Mouse (Mus musculus) cerebellum, adult 9-11 months (tissue): ENCODE measurements around the gene Mtcl1.
"Not testable (repeated sequence)": the region's sequence is repeated elsewhere in the genome, so short reads cannot be mapped to it uniquely, and the experiment has no call there.

Source experiments
- DNase-seq: peaks from one replicate; pipeline ENCODE4 v3.0.0; 2022

Gene Mtcl1

DNA sequence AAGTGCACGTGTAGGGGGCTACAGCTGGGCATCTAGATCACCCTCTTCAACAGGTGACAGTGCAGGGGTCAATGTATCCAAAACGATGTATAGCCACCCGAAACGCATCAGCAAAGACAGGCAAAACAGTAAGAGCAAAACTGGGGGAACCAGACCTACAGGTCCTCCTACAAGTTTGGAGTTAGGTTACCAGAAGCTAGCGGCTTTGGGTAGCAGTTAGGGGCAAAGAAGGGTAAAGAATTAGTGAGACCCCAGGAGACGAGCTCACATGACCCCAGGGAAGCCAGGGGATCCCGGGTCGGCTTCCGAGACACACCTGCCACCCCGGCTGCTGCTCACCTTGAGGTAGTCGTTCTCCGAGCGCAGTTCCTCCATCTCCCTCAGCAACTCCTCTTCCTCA lies 1.6 kb downstream of the Mtcl1 start:
- DNase-seq, result no peak

DNA sequence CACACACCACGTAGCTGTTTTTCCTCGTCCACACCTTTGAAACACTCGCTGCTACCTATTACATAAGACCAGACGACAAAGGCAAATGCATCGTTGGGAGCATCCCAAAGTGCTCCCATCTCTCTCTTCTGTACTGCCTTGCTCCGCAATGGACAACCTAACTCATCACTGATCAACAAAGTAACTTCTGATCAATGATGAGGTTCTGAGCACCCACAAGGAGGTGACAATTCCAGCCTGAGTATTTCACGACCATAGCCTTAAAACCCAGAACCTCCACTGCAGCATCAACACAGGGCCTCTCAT lies 2.6 kb downstream of the Mtcl1 start:
- DNase-seq, result peak; percentile 71

DNA sequence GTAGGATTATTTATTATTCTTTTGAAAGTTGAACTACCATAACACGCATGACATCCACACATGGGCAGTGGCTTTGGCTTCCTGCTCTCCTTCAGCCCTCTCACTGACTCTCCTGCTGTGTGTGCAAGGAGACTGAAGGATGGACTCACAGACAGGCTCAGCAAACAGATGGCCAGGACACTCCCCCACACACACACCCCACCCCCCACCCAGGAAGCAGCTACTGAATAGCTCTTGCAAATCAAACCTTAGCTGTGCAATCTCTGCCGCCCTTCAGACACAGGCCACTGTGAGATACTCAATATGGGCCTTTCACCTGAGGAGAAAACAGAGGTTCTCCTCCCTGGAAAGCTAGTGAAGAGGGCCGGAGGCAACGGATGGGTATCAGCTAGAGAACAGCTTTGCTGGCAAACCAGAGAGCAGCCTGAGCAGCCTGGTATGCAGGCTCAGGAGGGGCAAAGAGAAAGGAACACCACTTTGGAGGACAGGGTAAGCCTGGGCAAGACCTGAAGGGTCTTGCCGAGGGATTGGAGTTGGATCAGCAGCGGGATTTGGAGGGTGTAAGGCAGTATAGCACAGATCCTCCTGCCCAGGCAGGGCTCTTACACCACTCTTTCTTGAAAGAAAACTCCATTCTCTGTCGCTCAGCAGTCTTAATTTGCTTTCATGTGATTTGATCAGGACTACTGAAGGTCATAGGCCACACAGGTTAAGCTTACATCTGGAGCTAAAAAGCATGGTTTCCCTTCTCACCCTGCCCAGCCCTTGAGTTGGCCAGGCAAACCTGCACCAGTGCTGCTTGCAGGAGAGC lies 3.1 kb downstream of the Mtcl1 start:
- peak; percentile 68 for DNase-seq

DNA sequence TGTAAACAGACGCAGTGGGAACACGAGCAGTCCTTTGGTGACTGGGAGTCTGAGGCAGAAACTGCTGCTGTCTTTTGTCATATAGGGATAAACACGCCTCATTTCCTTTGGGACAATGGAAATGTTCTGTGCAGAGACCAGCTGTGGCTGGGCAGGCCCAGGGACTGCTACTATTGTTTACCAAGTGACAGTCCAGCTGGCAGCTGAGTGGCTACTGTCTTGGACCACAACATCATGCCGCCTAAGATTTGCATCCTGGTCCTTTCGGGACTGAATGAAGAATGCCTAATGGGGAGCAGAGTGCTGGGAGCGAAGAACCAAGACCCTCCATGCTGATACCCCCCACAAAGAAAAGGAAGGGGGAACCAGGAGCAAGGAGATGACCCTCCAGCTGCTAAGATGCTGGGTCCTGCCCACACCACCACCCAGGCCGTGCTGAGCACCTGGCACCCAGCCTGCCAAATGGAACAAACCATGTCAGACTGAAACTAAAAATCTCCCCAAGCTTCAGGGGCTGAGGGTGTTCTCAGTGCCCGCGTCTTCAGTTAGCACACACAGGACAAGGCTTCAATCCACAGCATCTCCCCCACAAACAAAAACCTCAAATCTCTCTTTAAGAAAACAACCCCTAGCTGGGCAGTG lies 5.4 kb downstream of the Mtcl1 start:
- DNase-seq, result peak; percentile 65

DNA sequence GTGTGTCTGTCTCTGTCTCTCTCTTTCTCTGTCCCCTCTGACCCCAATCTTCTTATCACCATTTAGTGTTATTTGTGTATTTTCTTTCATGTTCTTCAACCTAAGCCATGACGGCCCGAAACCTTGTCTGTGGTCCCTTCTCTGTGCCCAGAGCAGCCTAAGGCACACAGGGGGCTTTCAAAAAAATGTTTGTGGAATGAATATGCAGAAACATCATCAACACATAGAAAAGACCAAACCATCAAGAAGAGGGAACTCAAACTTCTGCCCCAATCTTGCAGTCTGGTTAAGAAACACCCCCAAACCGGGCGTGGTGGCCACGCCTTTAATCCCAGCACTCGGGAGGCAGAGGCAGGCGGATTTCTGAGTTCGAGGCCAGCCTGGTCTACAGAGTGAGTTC lies 9.7 kb downstream of the Mtcl1 start:
- peak; percentile 21 for DNase-seq

DNA sequence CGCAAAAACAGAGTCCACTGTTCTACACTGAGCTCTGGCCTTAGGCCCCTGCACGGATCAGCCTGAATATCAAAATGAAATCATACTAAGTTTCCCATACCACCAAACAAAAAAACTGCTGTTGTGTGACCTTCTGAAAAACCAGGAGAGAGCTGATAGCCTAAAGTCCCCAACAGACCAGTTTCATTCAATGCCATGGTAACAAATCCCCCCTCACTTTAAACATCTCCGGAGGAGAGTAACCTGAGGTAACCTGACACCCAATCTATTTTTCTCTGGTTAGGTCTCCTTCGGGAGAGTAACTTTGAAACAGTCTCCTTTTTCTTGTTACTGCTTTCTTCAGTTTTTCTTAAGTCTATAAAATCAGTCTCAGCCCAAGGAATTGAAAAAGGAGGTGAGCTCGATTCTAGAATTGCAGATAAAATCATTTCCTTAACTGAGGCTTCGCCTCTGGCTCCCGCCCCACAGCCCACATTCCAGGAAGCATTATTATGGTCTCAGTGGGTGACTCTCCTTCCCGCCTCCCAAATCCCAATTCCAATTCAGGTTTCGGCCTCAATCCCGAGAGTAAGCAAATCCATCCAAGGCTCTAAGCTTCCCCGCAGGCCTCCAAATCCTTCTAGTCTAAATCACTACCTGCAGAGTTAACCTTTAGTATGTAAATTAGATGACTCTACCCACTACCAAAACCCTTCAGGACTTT lies 10.3 kb downstream of the Mtcl1 start:
- DNase-seq, result peak; percentile 40

DNA sequence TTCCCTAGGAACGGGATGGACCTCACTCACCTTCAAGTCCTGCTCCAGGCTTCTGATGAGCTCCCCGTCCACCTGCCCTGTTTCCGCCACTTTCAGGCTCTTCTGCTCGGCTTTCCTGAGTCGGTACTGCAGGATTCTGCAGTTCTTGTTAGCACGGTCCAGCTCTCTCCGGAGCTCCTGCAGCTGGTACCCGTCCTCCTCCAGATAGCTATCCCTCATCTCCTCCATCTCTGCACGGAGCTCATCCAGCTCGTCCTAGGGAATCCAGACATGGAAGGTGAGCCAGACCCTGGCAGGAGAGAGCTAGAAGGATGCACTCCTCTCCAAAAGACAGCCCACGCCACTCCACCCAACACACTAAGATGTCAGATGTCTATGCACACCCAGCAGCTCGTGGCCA lies 11.4 kb downstream of the Mtcl1 start:
- DNase-seq, result peak; percentile 72

DNA sequence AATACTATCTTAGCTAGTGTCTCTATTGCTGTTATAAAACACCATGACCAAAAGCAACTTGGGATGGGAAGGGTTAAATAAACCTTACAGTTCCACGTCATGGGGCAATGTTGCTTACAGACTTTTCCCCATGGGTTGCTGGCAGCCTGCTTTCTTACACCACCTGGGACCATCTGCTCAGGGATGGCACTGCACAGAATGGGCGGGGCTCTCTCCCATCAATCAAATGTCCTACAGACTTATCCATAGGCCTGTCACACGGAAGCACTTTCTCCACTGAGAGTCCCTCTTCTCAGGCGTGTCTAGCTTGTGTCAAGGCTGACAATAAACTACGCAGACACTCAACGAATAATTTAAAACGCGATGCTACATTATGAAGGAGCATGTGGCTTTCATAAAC lies 12.7 kb downstream of the Mtcl1 start:
- DNase-seq, result peak; percentile 97

DNA sequence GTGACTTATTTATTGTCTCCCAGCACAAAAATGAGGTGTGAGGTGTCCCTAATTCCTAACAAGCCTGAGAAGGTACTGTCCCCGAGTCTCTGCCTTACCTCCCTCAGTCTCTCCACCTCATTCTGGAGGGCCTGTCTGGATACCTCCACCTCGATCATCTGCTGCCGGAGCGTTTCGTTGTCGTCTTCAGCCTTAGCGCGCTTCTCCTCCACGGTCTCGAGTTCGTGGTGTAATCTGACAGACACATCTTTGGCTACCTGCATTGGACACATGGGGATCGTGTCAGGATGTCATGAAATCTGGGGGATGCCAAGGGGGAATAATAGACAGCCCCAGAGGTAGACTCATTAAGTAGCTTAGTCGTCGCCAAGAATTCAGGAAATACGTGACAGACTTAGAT lies 13.6 kb downstream of the Mtcl1 start:
- peak; percentile 63 for DNase-seq

DNA sequence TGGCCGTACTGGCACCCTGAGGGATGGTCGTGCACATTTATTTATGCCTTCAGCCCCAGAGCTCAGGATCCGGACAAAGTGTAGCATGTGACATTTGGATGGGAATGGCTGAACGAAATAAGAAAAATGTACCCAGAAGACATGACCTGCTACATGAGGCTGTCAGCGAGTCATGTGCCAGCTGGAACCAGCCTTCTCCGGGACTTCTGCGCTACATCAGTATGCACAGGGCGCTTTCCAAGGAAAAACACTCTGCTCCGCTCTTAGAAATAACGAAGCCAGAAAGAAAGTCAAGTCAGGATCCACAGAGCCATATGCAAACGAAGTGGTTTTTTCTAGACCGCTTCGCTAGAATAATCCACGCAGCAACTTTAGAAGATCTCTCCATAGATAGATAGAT lies 14.5 kb downstream of the Mtcl1 start:
- DNase-seq, result peak; percentile 74

DNA sequence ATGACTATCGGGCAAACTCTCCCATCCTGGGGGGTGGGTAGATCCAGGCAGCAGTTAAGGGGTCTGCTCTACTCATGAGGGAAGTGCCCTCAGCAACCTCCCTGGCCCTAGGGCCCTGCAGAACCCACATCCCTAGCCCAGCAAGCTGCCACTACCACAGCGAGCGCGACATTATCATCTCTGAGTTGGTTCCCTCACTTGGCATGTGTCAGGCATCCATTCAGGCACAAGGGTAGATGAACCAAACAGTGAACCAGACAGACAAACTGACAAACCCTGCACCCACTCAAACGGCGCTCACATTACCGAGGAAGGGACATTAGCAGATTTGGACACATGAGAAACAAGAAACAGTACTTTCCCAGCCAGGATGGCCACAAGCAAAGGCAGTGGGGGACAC lies 15.0 kb downstream of the Mtcl1 start:
- peak; percentile 59 for DNase-seq

DNA sequence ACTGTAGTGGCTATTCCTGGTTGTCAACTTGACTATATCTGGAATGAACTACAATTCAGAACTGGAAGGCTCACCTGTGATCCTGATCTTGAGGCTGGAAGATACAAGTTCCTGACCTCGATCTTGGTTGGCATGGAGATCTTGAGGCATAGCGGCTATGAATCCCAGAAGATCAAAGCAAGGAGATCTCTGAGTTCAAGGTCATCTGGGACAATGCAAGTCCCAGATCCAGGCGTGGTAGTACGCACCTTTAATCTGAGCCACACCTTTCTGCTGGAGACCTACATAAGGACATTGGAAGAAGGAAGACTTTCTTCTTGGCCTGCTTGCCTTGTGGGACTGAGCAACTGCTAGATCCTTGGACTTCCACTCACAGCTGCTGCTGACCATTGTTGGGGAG lies 24.9 kb downstream of the Mtcl1 start:
- not testable (repeated sequence) for DNase-seq

DNA sequence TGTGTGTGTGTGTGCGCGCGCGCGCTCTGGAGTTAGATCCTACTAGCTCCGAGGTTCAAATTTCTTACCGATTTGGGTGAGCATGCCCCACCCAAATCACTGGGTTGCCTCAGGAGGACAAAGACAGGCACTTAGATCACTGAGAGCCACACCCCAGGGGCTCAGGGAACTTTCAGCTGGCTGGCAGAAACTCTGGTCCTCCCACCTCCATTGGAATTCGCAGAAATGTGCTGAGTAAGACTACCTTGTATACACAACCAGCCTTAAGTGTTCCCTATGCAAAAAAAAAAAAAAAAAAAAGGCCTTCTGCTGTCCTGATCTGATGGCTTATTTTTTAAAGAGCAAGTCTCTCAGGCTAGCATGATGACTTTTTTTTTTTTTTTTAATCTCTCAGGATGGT lies 30.1 kb downstream of the Mtcl1 start:
- DNase-seq, result no peak

DNA sequence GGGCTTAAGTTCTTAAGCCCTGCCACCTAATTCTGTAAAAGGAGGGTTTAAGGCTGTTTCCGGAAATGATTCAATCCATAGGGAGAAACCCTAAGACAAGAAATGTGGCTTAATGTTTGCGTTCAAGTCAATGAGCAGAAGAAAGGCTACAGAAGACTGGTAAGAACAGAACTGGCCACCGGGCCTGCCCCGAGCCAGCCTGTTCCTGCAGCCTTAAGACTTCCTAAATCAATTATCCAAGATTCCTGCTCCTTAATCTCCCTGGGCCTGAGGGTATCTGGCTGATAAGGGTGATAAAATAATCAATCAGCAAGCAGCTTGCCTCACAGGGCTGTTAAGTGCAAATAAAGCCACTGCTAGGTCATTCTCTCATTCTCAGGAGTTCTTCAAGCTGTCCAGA lies 31.8 kb downstream of the Mtcl1 start:
- no peak for DNase-seq

DNA sequence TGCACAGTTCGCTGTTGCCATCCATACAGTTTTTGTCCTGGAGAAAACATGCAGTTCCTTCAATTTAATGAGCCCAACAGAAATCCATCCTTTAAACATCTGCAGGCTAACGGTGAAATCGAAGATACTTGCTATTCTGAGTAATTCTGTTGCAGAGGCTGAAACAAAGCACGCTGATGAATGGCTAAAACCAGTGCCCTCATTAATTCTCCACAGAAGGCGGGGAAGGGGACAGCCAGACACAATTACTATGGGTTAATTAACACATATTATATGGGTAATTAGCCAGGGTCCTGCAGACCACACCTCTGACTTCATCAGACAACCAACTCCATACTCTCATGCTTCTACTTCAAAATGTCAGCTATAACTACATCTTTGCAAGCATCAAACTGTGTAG lies 32.2 kb downstream of the Mtcl1 start:
- no peak for DNase-seq

DNA sequence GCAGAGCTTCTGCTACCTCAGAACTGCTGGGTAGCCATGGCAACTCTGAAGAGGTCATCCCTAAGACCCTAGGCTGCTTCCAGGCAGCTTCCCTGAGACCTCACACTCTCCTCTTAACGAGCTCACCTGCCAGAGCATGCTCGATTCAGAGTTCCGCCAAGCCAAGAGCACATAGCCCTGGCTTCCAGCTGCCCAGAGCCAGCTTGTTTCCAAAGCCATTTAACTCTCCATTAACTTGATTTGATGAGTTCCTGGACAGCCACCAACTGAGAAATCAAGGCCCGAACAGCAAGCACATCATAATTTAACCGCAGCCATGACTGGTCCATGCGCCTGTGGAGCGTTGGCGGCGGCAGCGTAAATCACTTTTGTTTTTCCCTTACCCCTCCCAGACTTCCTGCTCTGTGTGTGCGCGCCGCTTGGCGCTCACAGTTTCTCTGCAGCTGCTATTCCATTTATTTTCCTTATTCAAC lies 32.7 kb downstream of the Mtcl1 start:
- peak; percentile 59 for DNase-seq

DNA sequence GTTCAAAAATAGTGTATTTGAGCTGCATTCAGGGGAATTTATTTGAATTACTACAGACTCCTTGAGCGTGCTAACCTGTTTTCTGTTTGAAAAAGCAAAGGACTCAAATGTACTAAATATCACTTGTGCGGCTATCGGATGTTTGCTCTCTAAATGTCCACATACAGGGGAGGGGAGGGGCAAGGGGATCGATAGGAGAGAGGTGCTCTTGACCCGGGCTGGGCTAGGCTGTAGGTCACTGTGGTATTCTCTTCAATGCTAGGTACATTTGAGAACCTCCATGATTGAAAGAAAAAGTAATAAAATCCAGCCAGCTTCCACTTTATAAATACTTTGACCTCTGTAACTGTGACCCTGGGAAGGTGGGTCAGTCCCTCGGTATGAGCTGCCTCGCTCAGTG lies 33.1 kb downstream of the Mtcl1 start:
- DNase-seq, result no peak

DNA sequence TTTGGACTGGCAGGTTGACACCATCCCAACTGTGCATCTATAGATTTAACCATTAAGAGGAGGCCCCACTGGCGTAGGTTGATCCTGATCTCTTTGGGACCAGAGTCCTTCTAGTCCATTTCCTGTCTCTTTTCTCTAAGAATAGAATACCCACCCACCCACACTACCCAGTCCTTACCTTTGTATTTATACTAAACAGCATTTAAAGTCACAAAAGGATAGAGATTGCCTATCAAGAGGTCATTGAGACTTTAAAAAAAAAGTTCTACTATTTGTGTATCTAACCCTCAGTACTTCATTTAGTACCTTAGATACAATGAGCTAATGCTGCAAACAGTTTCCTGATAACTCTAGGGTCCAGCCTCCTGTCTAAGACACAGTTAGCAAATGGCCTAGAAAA lies 35.2 kb downstream of the Mtcl1 start:
- DNase-seq, result no peak

DNA sequence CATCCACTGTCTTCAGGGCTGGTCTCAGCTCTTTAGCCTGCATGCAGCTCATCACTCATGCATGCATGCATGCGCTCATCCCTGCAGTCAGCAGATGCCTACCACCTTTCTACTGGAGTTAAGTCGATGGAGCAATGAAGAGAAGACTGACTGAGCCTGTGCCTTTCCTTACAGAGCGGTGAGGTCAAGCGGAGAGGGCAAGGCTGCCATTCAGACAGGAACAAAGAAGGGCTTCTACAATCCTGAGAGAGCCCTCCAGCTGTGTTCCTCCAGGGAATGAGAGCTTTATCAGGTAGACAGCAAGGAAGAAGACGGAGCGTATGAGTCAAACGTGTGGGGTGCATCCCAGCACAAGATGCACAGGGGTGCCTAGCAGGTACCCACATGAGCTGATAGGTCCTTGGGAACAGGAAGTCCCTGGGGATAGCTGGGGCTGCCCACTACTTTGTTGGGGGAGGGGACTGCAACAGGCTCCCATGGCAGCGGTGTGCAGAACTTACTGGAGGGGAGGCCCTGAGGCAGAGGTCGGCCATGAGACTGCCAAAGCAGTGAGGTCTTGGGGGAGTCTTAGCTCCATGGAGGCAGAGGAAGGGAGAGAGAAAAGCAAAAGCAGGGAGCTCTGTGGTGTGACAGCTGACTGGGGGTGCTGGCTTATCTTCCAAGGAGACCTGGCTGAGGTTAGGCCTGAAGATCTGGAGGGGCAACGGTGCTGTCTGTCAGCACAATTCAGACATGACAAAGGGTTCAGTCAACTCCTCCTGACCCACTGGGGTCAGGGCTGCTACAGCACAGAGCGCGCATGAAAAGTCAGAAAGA lies 37.2 kb downstream of the Mtcl1 start:
- no peak for DNase-seq

DNA sequence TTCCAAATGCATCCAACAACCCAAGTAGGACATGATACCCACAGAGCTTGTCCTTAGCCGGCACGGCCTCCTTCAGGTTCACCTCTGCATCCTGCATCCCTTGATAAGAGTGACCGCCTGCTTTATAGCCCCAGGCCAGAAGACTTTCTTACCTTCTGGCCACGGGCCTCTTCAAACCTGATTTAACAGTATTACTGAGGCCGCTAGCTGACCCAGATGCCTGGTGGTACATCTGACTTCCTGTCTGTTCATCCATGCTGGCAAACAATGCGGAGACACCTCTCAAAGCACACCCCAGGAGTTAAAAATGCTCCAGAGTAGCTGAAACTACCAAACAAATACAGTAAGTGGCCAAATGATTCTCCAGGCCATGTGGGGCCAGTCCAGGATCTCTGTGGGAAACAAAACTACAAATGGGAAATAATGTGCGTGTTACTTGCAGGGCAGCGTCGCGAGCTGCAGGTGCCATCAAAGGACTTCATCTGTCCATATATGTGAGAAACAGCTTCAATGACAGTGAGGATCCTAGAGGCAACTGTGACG lies 38.6 kb downstream of the Mtcl1 start:
- DNase-seq, result peak; percentile 50

DNA sequence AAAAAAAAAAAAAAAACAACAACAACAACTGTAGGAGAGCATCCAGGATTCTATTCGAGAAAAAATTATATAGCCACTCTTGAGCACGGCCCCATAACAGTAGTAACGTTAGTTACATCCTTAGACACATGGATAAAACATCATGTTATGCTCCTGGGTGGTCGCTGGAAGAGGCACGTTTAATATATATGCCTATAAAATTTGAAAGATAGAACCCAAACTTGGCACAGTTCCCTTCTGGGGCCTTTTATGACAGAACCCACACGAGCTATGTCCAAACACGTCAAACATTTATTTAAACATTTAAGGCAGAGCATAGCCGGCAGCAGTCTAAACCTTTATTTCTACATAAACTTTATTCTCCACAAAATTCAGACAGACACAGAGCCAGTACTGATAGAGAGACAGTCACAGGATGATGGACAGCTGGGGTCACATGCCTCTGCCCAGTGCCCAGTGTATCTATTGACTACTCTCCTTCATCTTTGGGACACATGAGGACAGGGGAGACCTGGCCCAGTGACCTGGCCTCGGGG lies 40.4 kb downstream of the Mtcl1 start:
- DNase-seq, result no peak

DNA sequence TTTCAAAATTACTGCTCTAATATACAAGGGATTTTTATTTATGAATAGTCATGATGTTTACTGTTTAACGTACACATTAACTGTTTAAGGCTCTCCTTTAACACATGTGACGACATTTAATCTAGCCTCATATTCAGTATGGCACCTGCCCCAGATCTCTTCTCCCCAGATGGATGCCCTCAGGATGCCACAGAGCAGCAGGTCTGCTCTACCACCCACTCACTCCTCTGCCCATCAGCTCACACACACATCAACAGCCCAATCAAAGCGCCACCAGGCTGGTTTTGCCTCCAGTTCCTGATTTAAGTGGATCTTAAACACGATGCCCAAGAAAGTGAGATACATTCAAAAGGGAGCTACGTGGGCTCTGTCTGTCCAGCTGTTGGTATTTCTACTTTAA lies 41.1 kb downstream of the Mtcl1 start:
- DNase-seq, result peak; percentile 59

DNA sequence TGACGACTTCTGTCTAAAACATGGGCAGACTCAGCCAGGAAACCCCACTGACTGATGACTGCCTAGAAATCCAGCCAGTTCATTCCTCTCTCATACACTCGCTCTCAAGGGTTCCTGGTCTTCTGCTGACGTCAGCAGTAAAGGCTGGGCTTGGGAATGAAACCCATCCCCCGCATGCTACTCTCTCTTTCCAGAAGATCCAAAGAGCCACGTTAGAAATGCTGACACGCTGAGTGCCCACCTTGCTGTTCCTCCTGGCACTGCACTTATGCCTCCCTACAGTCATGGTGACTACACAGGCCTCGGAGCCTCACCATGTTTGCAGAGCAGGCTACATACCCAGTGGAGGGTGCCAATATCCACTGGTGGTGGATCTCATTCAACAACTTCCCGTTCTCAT lies 41.7 kb downstream of the Mtcl1 start:
- peak; percentile 57 for DNase-seq
